Mouse (Mus musculus) hindbrain, embryonic 11.5 days (tissue): ENCODE measurements at regions not wholly inside any gene's neighbourhood (a gene's known extent, or its start where the extent isn't known, plus 50 kb on each side); places are given as distances from the start of the nearest gene placed in this dataset.

Source experiments
- ATAC-seq: fragments of 200-750 bp; cut with Nextera tagmentation; 2 replicates; pipeline ENCODE4 v1.8.0; 2017; ENCODE audit warnings: mild to moderate bottlenecking, moderate TSS enrichment, moderate library complexity; ENCODE audit not compliant: low FRiP score
- DNase-seq: peaks from one replicate; pipeline ENCODE4 v3.0.0-alpha.2; 2015; ENCODE audit warnings: low spot score
- H3K27ac ChIP-seq: fragments of 300-500 bp; sonication (generic); 2 replicates; pipeline ENCODE4 v1.5.1; 2014; ENCODE audit warnings: mild to moderate bottlenecking, low read depth, low read length
- H3K27me3 ChIP-seq: fragments of 300-500 bp; sonication (generic); 2 replicates; pipeline ENCODE4 v1.6.1; 2014; ENCODE audit warnings: mild to moderate bottlenecking, low read length, moderate library complexity, mixed read lengths; ENCODE audit not compliant: control insufficient read depth, insufficient read depth
- H3K36me3 ChIP-seq: fragments of 300-500 bp; sonication (generic); 2 replicates; pipeline ENCODE4 v1.6.1; 2014; ENCODE audit warnings: mild to moderate bottlenecking, low read length, moderate library complexity, mixed read lengths; ENCODE audit not compliant: control insufficient read depth, insufficient read depth
- H3K4me1 ChIP-seq: fragments of 300-500 bp; sonication (generic); replicated peaks from 2 replicates; pipeline ENCODE4 v1.6.1; 2014; ENCODE audit warnings: low read length, mixed read lengths; ENCODE audit not compliant: control insufficient read depth, insufficient read depth
- H3K4me2 ChIP-seq: fragments of 300-500 bp; sonication (generic); replicated peaks from 2 replicates; pipeline ENCODE4 v1.6.1; 2014; ENCODE audit warnings: mild to moderate bottlenecking, low read depth, low read length
- H3K4me3 ChIP-seq: fragments of 300-500 bp; sonication (generic); 2 replicates; pipeline ENCODE4 v1.5.1; 2014; ENCODE audit warnings: low read depth, low read length
- H3K9ac ChIP-seq: fragments of 300-500 bp; sonication (generic); 2 replicates; pipeline ENCODE4 v1.6.1; 2014; ENCODE audit warnings: low read depth, low read length
- H3K9me3 ChIP-seq: fragments of 300-500 bp; sonication (generic); 2 replicates; pipeline ENCODE4 v1.6.1; 2016; ENCODE audit warnings: low read length; ENCODE audit not compliant: control insufficient read depth
- WGBS: fragments of 180-500 bp; shearing (Covaris S2); extraction: QIAGEN DNeasy Blood & Tissue Kit; methylation state at CpG from one replicate; pipeline ENCODE4 v1.1.7; 2014; 5-methylcytosine and 5-hydroxymethylcytosine counted together

- ATAC-seq (peak; percentile 12; the same call in 1 of the 2 replicates), DNase-seq (no peak)
- no peaks in the 10 kb centered on the region for H3K27me3 ChIP-seq
- H3K27ac ChIP-seq, result no peak overlapping the region
- H3K9me3 ChIP-seq, result no peaks in the 10 kb centered on the region
- H3K4me1 ChIP-seq, result no peaks in the 10 kb centered on the region
- H3K4me2 ChIP-seq, result no peak overlapping the region
- WGBS, result 36% methylated on average over 2 of the region's 2 CpGs
- no peak overlapping the region for H3K4me3 ChIP-seq
- H3K9ac ChIP-seq, result no peak overlapping the region
- no peaks in the 10 kb centered on the region for H3K36me3 ChIP-seq
These were observed 62.5 kb downstream of the Rad51ap2 start for GRCm38 (mm10) chr12:11518379-11518778.

DNA sequence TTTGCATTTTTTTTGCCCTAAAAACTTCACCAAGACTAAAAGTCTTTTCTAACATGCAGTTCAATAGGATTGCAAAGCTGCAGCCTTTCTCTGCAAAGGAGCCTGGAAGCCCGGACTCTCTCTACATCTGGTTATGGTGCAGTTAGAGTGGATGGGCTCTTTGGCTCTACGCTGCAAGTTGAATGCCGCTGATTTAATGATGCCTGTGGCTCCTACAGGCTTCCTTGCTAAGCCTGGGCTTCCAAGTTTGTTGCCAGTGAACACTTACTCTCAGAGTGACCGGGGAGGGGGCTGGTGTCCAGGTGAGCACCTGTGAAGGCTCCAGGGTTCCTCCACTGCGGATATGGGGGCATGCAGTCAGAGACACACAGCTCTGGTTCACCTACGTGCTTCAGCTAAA lies 107.0 kb downstream of the Rad51ap2 start:
- Histone ChIP-seq H3K4me3 (no peak overlapping the region), H3K4me2 (no peak overlapping the region), H3K4me1 (no peaks in the 10 kb centered on the region), H3K36me3 (no peaks in the 10 kb centered on the region), H3K9me3 (no peaks in the 10 kb centered on the region), H3K9ac (no peak overlapping the region), H3K27me3 (no peaks in the 10 kb centered on the region), H3K27ac (no peak overlapping the region)
- no peak for ATAC-seq
- DNase-seq, result no peak
- WGBS, result 88% methylated on average over 6 of the region's 6 CpGs

DNA sequence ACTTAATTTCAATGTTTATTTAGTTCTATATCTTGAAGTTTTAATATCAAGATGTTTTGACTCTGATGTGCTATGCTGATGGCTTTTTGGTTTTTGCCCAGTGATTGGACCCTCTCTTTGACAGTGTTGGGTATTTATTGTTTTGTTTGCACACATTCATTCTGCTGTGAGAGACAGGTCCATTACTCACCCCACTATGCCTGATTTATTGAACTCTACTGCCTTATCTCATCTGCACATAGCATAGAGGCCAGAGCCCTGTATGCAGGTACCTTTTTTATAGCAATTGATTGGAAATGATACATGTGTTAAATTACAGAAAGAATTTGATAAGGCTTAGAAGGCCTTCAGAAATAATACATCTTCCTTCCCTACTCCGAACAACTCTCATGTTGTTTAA lies 114.3 kb downstream of the Rad51ap2 start:
- DNase-seq (no peak), ATAC-seq (no peak)
- Histone ChIP-seq H3K9me3 (no peaks in the 10 kb centered on the region), H3K4me1 (no peaks in the 10 kb centered on the region), H3K4me3 (no peak overlapping the region), H3K36me3 (no peaks in the 10 kb centered on the region), H3K27ac (no peak overlapping the region), H3K27me3 (no peaks in the 10 kb centered on the region), H3K9ac (no peak overlapping the region), H3K4me2 (no peak overlapping the region)
- WGBS, result 89% methylated on average over 1 of the region's 1 CpGs

- no peak overlapping the region for H3K27ac ChIP-seq
- no peak overlapping the region for H3K4me3 ChIP-seq
- no peak overlapping the region for H3K9ac ChIP-seq
- no peak overlapping the region for H3K4me2 ChIP-seq
- WGBS, result 85% methylated on average over 2 of the region's 2 CpGs
- ATAC-seq (no peak), DNase-seq (no peak)
- no peaks in the 10 kb centered on the region for H3K9me3 ChIP-seq
- H3K4me1 ChIP-seq, result no peaks in the 10 kb centered on the region
- no peaks in the 10 kb centered on the region for H3K27me3 ChIP-seq
- H3K36me3 ChIP-seq, result no peaks in the 10 kb centered on the region
These were observed 148.1 kb downstream of the Rad51ap2 start for GRCm38 (mm10) chr12:11603946-11604345.

- H3K4me1 ChIP-seq, result no peaks in the 10 kb centered on the region
- H3K4me2 ChIP-seq, result no peak overlapping the region
- no peak overlapping the region for H3K4me3 ChIP-seq
- no peaks in the 10 kb centered on the region for H3K27me3 ChIP-seq
- H3K9me3 ChIP-seq, result no peaks in the 10 kb centered on the region
- H3K36me3 ChIP-seq, result no peaks in the 10 kb centered on the region
- no peak for ATAC-seq
- no peak overlapping the region for H3K27ac ChIP-seq
- DNase-seq, result no peak
- no peak overlapping the region for H3K9ac ChIP-seq
These were observed 152.9 kb downstream of the Rad51ap2 start for GRCm38 (mm10) chr12:11608733-11609132.

DNA sequence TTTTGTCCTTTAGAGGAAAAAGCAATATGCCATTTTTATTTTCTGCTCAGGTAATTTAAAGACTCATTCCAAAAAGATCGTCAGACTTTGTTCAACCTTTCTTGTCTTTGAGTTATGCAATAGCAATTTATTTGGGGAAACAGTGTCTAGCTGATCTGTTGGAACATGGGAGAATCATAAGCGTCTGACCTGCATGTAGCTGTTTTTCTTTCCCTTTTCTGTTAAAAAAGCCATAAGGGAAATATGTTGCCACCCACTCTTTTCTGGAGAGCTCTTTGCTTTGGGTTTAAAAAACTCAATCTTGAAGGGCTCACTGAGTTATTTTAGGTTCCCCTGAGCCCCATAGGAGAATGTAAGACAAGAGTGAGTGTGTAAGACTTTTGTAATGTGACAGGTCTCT lies 155.8 kb downstream of the Rad51ap2 start:
- Histone ChIP-seq H3K36me3 (no peaks in the 10 kb centered on the region), H3K4me3 (no peak overlapping the region), H3K9me3 (no peaks in the 10 kb centered on the region), H3K4me2 (no peak overlapping the region), H3K27ac (no peak overlapping the region), H3K27me3 (no peaks in the 10 kb centered on the region), H3K4me1 (no peaks in the 10 kb centered on the region), H3K9ac (no peak overlapping the region)
- WGBS, result 94% methylated on average over 2 of the region's 2 CpGs
- ATAC-seq (no peak), DNase-seq (no peak)

DNA sequence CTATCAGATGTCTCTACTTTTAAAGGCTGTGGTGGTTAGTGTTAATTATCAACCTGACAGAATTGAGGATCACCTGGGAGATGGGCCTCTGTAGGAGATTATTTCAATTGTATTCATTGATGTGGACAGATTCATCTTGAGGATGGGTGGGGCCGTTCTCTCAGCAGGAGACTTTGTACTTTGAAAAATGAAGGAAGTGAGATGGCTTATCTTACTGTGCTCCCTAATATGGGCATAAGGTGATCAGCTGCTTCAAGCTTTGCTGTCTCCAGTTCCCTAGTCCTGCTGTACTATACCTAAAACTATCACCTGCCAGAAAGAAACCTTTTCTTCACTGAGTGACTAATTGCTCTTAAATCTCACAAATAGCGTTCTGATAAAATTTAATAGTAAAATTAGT lies 159.4 kb downstream of the Rad51ap2 start:
- WGBS, result 76% methylated on average over 2 of the region's 2 CpGs
- H3K27ac ChIP-seq, result no peak overlapping the region
- H3K9ac ChIP-seq, result no peak overlapping the region

GRCm38 (mm10) chr12:11623561-11623960 lies 167.7 kb downstream of the Rad51ap2 start:
- DNase-seq (no peak), ATAC-seq (no peak)
- Histone ChIP-seq H3K9ac (no peak overlapping the region), H3K27ac (no peak overlapping the region), H3K36me3 (no peaks in the 10 kb centered on the region), H3K4me1 (no peaks in the 10 kb centered on the region), H3K9me3 (no peaks in the 10 kb centered on the region), H3K4me2 (no peak overlapping the region), H3K27me3 (no peaks in the 10 kb centered on the region), H3K4me3 (no peak overlapping the region)
- WGBS, result 87% methylated on average over 1 of the region's 1 CpGs

More for the DNA sequence above, 159.4 kb downstream of the Rad51ap2 start:
- no peak overlapping the region for H3K4me2 ChIP-seq
- no peaks in the 10 kb centered on the region for H3K27me3 ChIP-seq
- no peaks in the 10 kb centered on the region for H3K36me3 ChIP-seq
- no peaks in the 10 kb centered on the region for H3K9me3 ChIP-seq
- no peaks in the 10 kb centered on the region for H3K4me1 ChIP-seq
- no peak for ATAC-seq
- H3K4me3 ChIP-seq, result no peak overlapping the region
- no peak for DNase-seq

GRCm38 (mm10) chr12:11630178-11630577 lies 174.3 kb downstream of the Rad51ap2 start:
- ATAC-seq, result peak; percentile 59; the same call in 1 of the 2 replicates
- Histone ChIP-seq H3K36me3 (no peaks in the 10 kb centered on the region), H3K4me2 (no peak overlapping the region), H3K27me3 (no peaks in the 10 kb centered on the region), H3K9me3 (no peaks in the 10 kb centered on the region), H3K27ac (no peak overlapping the region), H3K4me3 (no peak overlapping the region), H3K4me1 (no peaks in the 10 kb centered on the region), H3K9ac (no peak overlapping the region)
- WGBS, result 69% methylated on average over 1 of the region's 1 CpGs
- no peak for DNase-seq
